Mouse (Mus musculus): Measurements from ENCODE around the gene Phkg2. TPM values are rescaled to one million over a fixed set of nuclear protein-coding genes. Genes with fewer than 3 reads are reported as not detected.

Gene Phkg2
- 62.1 and 69.6 TPM in 2 replicates for polyA plus RNA-seq (2014; fragmentation: Nextera tagmentation; extraction: Ambion mirVana)

DNA sequence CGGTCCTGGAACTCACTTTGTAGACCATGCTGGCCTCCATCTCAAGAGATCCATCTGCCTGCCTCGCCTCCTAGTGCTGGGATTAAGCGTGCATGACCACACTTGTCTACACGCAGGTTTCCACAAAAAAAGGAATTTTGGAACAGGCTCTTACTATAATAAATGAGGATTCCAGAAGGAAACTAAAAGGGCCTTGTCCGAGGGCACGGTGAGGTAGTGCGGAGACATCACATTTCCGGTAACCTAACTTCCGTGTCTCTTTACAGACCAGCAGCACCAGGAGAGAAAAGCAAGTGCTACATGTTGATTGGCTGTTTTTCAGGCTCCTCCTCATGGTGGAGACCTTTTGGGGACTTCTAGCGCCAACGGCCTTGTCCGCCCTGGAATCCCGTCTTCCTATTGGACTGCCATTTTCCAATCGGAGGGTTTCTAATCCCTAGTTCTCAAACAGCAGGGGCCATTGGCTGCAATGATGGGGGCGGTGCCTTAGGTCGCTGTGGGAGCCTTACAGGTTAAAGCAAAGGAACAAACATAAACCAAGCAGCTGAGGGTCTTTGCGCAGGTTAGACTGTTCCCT is at the start of gene Phkg2:
Gene Phkg2 (plus strand): TSS at position 446 of the 577 bp plus-strand sequence.
- H3K4me3 ChIP-seq (ENCODE audit: low read depth, low read length) = peak within 1 kb of the TSS; percentile 63
- peak; percentile 98 for ATAC-seq (ENCODE audit: low read depth)
- H3K9ac ChIP-seq (replicated peaks; ENCODE audit: low read depth, low read length) = peak within 1 kb of the TSS; percentile 61
- H3K4me1 ChIP-seq (ENCODE audit: control insufficient read depth, insufficient read depth, low read length) = peaks cover 17% of the 10 kb centered on the region
- peak within 1 kb of the TSS; percentile 87 for H3K4me2 ChIP-seq (ENCODE audit: low read depth, low read length)
- H3K27me3 ChIP-seq (ENCODE audit: control insufficient read depth, insufficient read depth, low read length) = no peaks in the 10 kb centered on the region
- peaks cover 7% of the 10 kb centered on the region; the same call in 1 of the 2 replicates for H3K36me3 ChIP-seq (ENCODE audit: control insufficient read depth, insufficient read depth, low read length)
- peak within 1 kb of the TSS; percentile 71 for H3K27ac ChIP-seq (ENCODE audit: low read depth, low read length)
- no peaks in the 10 kb centered on the region for H3K9me3 ChIP-seq (ENCODE audit: control insufficient read depth, low read length)
- under 1% methylated on average over 17 of the region's 17 CpGs for WGBS

DNA sequence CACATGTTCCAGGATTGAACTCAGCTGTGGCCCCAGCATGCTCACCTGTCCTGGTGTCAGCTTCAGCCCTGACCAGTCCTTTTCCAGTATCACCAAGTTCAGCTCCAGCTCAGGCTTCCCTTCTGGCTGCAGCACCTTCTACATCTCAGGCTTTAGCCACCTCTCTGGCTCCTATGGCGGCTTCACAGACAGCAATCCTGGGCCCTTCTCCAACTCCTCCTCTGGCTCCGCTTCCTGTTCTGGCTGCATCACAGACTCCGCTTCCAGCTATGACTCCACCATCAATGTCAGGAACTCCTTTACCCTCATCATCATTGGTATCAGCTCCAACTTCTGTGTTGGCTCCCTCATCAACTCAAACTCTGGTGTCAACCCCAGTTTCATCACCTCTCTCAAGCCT is 31.5 kb upstream of the Phkg2 start:
- Histone ChIP-seq H3K4me3 (ENCODE audit: low read depth, low read length) (no peak overlapping the region), H3K27ac (ENCODE audit: low read depth, low read length) (no peak overlapping the region), H3K36me3 (ENCODE audit: control insufficient read depth, insufficient read depth, low read length) (peaks cover 77% of the 10 kb centered on the region), H3K4me1 (ENCODE audit: control insufficient read depth, insufficient read depth, low read length) (no peaks in the 10 kb centered on the region), H3K4me2 (ENCODE audit: low read depth, low read length) (no peak overlapping the region), H3K9ac (replicated peaks; ENCODE audit: low read depth, low read length) (no peak overlapping the region), H3K27me3 (ENCODE audit: control insufficient read depth, insufficient read depth, low read length) (no peaks in the 10 kb centered on the region), H3K9me3 (ENCODE audit: control insufficient read depth, low read length) (no peaks in the 10 kb centered on the region)
- 97% methylated on average over 3 of the region's 3 CpGs for WGBS
- no peak for ATAC-seq (ENCODE audit: low read depth)

DNA sequence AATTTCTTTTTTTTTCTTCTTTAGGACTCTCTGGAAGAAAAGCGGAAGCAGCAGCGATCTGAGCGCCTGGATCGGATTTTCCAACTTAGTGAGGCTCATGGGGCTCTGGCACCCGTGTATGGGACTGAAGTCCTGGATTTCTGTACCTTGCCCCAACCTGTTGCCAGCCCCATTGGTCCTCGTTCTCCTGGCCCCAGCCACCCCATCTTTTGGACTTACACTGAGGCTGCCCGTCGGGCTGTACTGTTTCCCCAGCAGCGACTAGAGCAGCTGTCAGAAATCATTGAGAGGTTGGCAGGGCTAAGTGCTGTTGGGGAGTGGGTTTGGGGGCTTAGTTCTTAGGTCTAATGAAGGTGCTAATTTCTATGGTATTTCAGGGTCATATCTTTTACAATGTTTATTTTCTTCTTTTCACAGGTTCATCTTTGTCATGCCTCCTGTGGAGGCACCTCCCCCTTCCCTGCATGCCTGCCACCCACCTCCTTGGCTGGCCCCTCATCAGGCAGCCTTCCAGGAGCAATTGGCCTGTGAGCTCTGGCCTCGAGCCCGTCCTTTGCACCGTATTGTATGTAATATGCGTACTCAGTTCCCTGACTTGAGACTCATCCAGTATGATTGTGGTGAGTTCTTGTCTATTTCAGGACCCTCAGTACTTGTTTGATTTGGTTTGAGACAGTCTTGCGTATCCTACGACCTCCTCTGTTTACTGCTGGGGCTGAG is 23.9 kb upstream of the Phkg2 start:
- H3K4me3 ChIP-seq (ENCODE audit: low read depth, low read length) = no peak overlapping the region
- no peak overlapping the region for H3K27ac ChIP-seq (ENCODE audit: low read depth, low read length)
- H3K9me3 ChIP-seq (ENCODE audit: control insufficient read depth, low read length) = no peaks in the 10 kb centered on the region
- H3K4me1 ChIP-seq (ENCODE audit: control insufficient read depth, insufficient read depth, low read length) = no peaks in the 10 kb centered on the region
- peaks cover 58% of the 10 kb centered on the region for H3K36me3 ChIP-seq (ENCODE audit: control insufficient read depth, insufficient read depth, low read length)
- H3K27me3 ChIP-seq (ENCODE audit: control insufficient read depth, insufficient read depth, low read length) = no peaks in the 10 kb centered on the region
- 88% methylated on average over 15 of the region's 15 CpGs for WGBS
- no peak for ATAC-seq (ENCODE audit: low read depth)
- no peak overlapping the region for H3K9ac ChIP-seq (replicated peaks; ENCODE audit: low read depth, low read length)
- no peak overlapping the region for H3K4me2 ChIP-seq (ENCODE audit: low read depth, low read length)

DNA sequence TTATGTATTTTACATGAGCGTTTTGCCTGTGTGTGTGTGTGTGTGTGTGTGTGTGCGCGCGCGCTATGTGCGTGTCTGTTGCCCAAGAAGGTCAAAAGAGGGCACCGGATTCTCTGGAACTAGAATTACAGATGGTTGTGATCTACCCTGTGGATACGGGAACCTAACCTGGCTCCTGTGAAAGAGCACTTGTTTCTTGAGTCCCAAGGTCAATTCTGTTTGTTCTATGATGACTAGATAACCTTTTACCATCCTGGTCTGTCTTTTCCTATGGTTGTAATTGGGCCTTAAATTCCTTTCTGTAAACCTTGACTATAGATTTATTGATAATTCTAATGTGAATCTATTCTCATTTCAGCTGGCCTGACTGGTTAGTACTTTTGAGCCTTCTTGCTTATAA is 21.6 kb upstream of the Phkg2 start:
- Histone ChIP-seq H3K4me1 (ENCODE audit: control insufficient read depth, insufficient read depth, low read length) (no peaks in the 10 kb centered on the region), H3K36me3 (ENCODE audit: control insufficient read depth, insufficient read depth, low read length) (peaks cover 64% of the 10 kb centered on the region), H3K9me3 (ENCODE audit: control insufficient read depth, low read length) (no peaks in the 10 kb centered on the region), H3K4me2 (ENCODE audit: low read depth, low read length) (no peak overlapping the region), H3K4me3 (ENCODE audit: low read depth, low read length) (no peak overlapping the region), H3K27ac (ENCODE audit: low read depth, low read length) (no peak overlapping the region), H3K9ac (replicated peaks; ENCODE audit: low read depth, low read length) (no peak overlapping the region), H3K27me3 (ENCODE audit: control insufficient read depth, insufficient read depth, low read length) (no peaks in the 10 kb centered on the region)
- ATAC-seq (ENCODE audit: low read depth) = no peak
- WGBS = 96% methylated on average over 8 of the region's 8 CpGs

DNA sequence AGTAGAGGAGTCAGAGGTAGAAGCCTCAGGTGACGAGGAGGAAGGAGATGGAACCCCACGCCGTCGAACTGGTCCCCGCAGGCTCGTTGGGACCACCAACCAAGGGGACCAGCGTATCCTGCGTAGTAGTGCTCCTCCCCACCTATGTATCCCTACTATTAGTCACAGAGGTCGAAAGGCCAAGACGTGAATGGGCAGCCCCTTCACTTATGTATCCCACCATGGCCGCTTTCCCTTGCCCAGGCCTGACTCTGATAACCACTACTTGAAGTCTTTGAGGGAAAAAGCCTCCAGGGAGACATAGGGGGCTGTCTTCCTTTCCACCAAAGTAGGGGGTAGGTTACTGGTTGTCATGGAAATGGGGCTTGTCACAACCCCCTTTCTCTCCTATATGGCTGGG is 12.6 kb upstream of the Phkg2 start:
- H3K9ac ChIP-seq (replicated peaks; ENCODE audit: low read depth, low read length) = no peak overlapping the region
- H3K4me1 ChIP-seq (ENCODE audit: control insufficient read depth, insufficient read depth, low read length) = no peaks in the 10 kb centered on the region
- no peak overlapping the region for H3K4me2 ChIP-seq (ENCODE audit: low read depth, low read length)
- no peak overlapping the region for H3K27ac ChIP-seq (ENCODE audit: low read depth, low read length)
- no peak overlapping the region for H3K4me3 ChIP-seq (ENCODE audit: low read depth, low read length)
- no peaks in the 10 kb centered on the region for H3K9me3 ChIP-seq (ENCODE audit: control insufficient read depth, low read length)
- no peak for ATAC-seq (ENCODE audit: low read depth)
- H3K36me3 ChIP-seq (ENCODE audit: control insufficient read depth, insufficient read depth, low read length) = peaks cover 57% of the 10 kb centered on the region
- WGBS = 97% methylated on average over 11 of the region's 11 CpGs
- H3K27me3 ChIP-seq (ENCODE audit: control insufficient read depth, insufficient read depth, low read length) = no peaks in the 10 kb centered on the region

DNA sequence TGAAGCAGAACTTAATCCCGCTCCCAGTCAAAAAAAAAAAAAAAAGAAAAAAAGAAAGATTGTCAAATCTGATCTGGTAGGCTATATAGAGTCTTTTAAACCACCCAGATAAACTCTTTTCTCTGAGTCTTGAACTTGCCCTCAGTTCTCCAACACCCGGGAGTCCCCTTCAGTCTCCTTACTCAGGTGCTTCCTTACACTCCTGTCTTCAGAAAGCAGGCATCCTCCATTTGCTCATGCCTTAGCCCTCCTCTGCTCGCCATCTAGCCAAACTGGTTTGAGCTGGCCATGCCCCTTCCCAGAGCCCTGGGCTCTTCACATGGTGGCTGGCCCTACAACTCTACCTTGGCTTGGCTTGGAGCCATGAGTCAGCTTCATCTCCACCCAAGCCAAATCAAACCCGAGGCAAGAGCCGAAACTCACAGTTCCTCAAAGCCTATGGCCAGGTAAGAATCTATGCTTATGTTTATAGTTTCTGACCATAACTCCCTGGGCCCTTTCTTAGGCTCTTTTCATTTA is 11.7 kb upstream of the Phkg2 start, which contains the start of gene Tmem265:
Gene Tmem265 (plus strand): TSS at position 51 of the 519 bp plus-strand sequence.
- peaks cover 52% of the 10 kb centered on the region for H3K36me3 ChIP-seq (ENCODE audit: control insufficient read depth, insufficient read depth, low read length)
- H3K9me3 ChIP-seq (ENCODE audit: control insufficient read depth, low read length) = no peaks in the 10 kb centered on the region
- no peak within 1 kb of the TSS for H3K27ac ChIP-seq (ENCODE audit: low read depth, low read length)
- 91% methylated on average over 5 of the region's 5 CpGs for WGBS
- no peak within 1 kb of the TSS for H3K4me3 ChIP-seq (ENCODE audit: low read depth, low read length)
- no peak within 1 kb of the TSS for H3K4me2 ChIP-seq (ENCODE audit: low read depth, low read length)
- H3K4me1 ChIP-seq (ENCODE audit: control insufficient read depth, insufficient read depth, low read length) = no peaks in the 10 kb centered on the region
- no peak for ATAC-seq (ENCODE audit: low read depth)
- no peaks in the 10 kb centered on the region for H3K27me3 ChIP-seq (ENCODE audit: control insufficient read depth, insufficient read depth, low read length)
- no peak within 1 kb of the TSS for H3K9ac ChIP-seq (replicated peaks; ENCODE audit: low read depth, low read length)

DNA sequence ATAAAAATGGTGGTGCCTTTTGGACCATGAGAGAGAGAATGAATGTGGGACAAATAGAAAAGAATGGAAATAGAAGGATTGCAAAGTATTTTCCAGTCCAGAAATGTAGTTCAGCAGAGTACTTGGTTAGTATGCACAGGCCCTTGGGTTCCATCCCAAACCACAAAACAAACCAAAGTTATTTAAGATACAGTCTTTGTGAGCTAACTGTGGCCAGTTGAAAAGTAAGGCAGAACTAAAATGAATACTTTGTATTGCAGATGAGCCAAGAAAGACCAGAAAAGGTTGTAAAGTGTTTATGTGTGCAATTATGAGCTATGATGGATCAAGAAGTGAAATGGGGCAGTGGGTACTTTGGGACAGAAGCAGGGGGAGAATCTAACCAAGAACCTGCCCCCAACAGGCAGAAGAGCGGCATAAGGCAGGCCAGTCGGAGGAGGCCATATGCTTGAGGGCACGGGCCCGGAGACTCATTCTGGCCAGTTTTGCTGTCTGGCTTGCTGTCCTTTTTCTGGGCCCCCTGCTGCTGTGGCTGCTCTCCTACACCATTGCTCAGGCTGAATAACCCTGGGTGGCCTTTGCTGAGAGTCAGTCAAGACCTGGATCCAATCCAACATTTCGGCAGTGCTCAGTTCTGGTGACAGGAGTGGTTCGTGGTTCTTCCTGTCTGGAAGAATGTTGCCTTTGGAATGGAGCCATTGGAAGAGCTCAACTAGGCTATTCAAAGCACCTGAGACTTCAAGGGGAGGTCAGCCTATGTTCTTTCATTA is 8.6 kb upstream of the Phkg2 start:
- ATAC-seq (ENCODE audit: low read depth) = no peak
- no peak overlapping the region for H3K4me3 ChIP-seq (ENCODE audit: low read depth, low read length)
- H3K27ac ChIP-seq (ENCODE audit: low read depth, low read length) = no peak overlapping the region
- H3K4me1 ChIP-seq (ENCODE audit: control insufficient read depth, insufficient read depth, low read length) = no peaks in the 10 kb centered on the region
- H3K27me3 ChIP-seq (ENCODE audit: control insufficient read depth, insufficient read depth, low read length) = no peaks in the 10 kb centered on the region
- 77% methylated on average over 6 of the region's 6 CpGs for WGBS
- peaks cover 32% of the 10 kb centered on the region for H3K36me3 ChIP-seq (ENCODE audit: control insufficient read depth, insufficient read depth, low read length)
- no peak overlapping the region for H3K4me2 ChIP-seq (ENCODE audit: low read depth, low read length)
- H3K9ac ChIP-seq (replicated peaks; ENCODE audit: low read depth, low read length) = no peak overlapping the region
- no peaks in the 10 kb centered on the region for H3K9me3 ChIP-seq (ENCODE audit: control insufficient read depth, low read length)

DNA sequence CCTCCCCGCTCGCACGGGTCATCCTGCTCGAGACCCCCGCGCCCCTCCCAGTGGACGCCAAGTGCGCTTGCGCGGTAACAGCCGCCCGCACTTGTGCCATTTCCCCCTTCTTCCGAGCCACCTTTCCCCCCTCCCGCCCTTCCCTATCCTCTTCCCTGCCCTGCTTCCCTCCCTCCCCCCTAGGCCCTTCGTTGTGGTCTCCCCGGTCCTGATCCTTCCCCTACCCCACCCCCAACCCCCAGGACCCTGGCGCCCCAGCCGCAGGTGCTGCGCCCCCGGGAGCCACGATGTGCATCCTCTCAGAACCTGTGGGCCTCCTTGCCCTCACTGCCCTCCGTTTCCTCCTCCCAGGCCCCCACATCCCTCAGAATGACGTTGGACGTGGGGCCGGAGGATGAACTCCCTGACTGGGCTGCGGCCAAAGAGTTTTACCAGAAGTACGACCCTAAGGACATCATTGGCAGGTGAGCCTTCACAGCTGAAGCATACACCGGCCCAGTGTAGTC is 416 bp downstream of the Phkg2 start:
- Histone ChIP-seq H3K4me2 (ENCODE audit: low read depth, low read length) (peak overlapping the region; percentile 87), H3K4me3 (ENCODE audit: low read depth, low read length) (peak overlapping the region; percentile 63), H3K9me3 (ENCODE audit: control insufficient read depth, low read length) (no peaks in the 10 kb centered on the region), H3K27me3 (ENCODE audit: control insufficient read depth, insufficient read depth, low read length) (no peaks in the 10 kb centered on the region), H3K36me3 (ENCODE audit: control insufficient read depth, insufficient read depth, low read length) (peaks cover 5% of the 10 kb centered on the region; the same call in 1 of the 2 replicates), H3K4me1 (ENCODE audit: control insufficient read depth, insufficient read depth, low read length) (peaks cover 17% of the 10 kb centered on the region), H3K27ac (ENCODE audit: low read depth, low read length) (peak overlapping the region; percentile 60), H3K9ac (replicated peaks; ENCODE audit: low read depth, low read length) (peak overlapping the region; percentile 61)
- under 1% methylated on average over 27 of the region's 28 CpGs for WGBS
- ATAC-seq (ENCODE audit: low read depth) = peak; percentile 69; the same call in 1 of the 2 replicates

Data from neural tube, embryonic 14.5 days (tissue).